Mouse (Mus musculus) CH12.LX (cell line): ENCODE results near the gene Fancc. TPM values are rescaled to one million over a fixed set of nuclear protein-coding genes. Genes with fewer than 3 reads are reported as not detected.

Source experiments
- DNase-seq: peaks from one replicate; pipeline ENCODE4 v3.0.0-alpha.2; 2013; ENCODE audit errors: extremely low read depth
- H3K27ac ChIP-seq: 2 replicates; pipeline ENCODE4 v1.5.1; 2012; ENCODE audit warnings: low read depth, mild to moderate bottlenecking, control low read depth, moderate library complexity; ENCODE audit not compliant: insufficient read depth
- H3K27me3 ChIP-seq: replicated peaks from 2 replicates; pipeline ENCODE3; 2012; ENCODE audit warnings: inconsistent platforms
- H3K36me3 ChIP-seq, 2 experiments: replicated peaks in 1 of 2; 2 replicates each; pipeline versions ENCODE3 to v1.6.1; 2012; ENCODE audit warnings: inconsistent platforms in 1 of 2, low read length in 1 of 2, mild to moderate bottlenecking in 1 of 2, mixed read lengths in 1 of 2, moderate library complexity in 1 of 2; ENCODE audit not compliant: control insufficient read depth in 1 of 2, insufficient read depth in 1 of 2
- H3K4me1 ChIP-seq, 2 experiments: 2 replicates each; pipeline ENCODE4 v1.6.1; 2012; ENCODE audit warnings: inconsistent platforms in 1 of 2, moderate library complexity in 1 of 2; ENCODE audit not compliant: insufficient read depth in 2 of 2, control insufficient read depth in 1 of 2
- H3K4me2 ChIP-seq: 2 replicates; pipeline ENCODE4 v1.6.1; 2012; ENCODE audit warnings: low read depth, mild to moderate bottlenecking, control low read depth; ENCODE audit not compliant: poor library complexity, insufficient read depth, severe bottlenecking
- H3K4me3 ChIP-seq, 3 experiments: fragments of 150-350 bp in 1 of 3; sonication (generic) in 1 of 3; replicated peaks in 1 of 3; 2 replicates each; pipeline versions ENCODE3 to v1.5.1; 2011 to 2012; ENCODE audit warnings: low read depth in 2 of 3, low read length in 2 of 3, mild to moderate bottlenecking in 2 of 3, moderate library complexity in 2 of 3, control low read depth in 1 of 3, improper control_type of control experiment in 1 of 3, inconsistent platforms in 1 of 3, mixed read lengths in 1 of 3; ENCODE audit not compliant: poor library complexity in 1 of 3
- H3K79me2 ChIP-seq: replicated peaks from 2 replicates; pipeline ENCODE4 v1.6.1; 2012; ENCODE audit warnings: mild to moderate bottlenecking, moderate library complexity; ENCODE audit not compliant: control insufficient read depth, poor library complexity, insufficient read depth, severe bottlenecking; ENCODE audit errors: extremely low read depth
- H3K9ac ChIP-seq: 2 replicates; pipeline ENCODE4 v1.6.1; 2012; ENCODE audit warnings: low read depth, mild to moderate bottlenecking, control low read depth, moderate library complexity; ENCODE audit not compliant: insufficient read depth
- H3K9me3 ChIP-seq: replicated peaks from 2 replicates; pipeline ENCODE3; 2012; ENCODE audit warnings: low read length, inconsistent platforms, mixed read lengths
- CHD1 ChIP-seq: IDR thresholded peaks from 2 replicates; pipeline ENCODE4 v1.6.1; 2012; ENCODE audit warnings: low read depth, low read length, improper control_type of control experiment, inconsistent platforms
- ELF1 ChIP-seq: IDR thresholded peaks from 2 replicates; pipeline ENCODE4 v1.6.1; 2014; ENCODE audit warnings: low read depth, mild to moderate bottlenecking, inconsistent platforms, low read length, improper control_type of control experiment
- EP300 ChIP-seq: IDR thresholded peaks from 2 replicates; pipeline ENCODE4 v1.6.1; 2011; ENCODE audit warnings: low read length, improper control_type of control experiment
- ETS1 ChIP-seq: conservative IDR thresholded peaks from 2 replicates; pipeline ENCODE4 v1.6.1; 2012; ENCODE audit warnings: low read depth, mild to moderate bottlenecking, inconsistent platforms, low read length, improper control_type of control experiment, moderate library complexity
- GABPA ChIP-seq: IDR thresholded peaks from 2 replicates; pipeline ENCODE4 v1.6.1; 2012; ENCODE audit warnings: low read depth, low read length, improper control_type of control experiment, inconsistent platforms; ENCODE audit not compliant: insufficient replicate concordance
- HCFC1 ChIP-seq: IDR thresholded peaks from 2 replicates; pipeline ENCODE4 v1.6.1; 2012; ENCODE audit warnings: low read depth, mild to moderate bottlenecking, inconsistent platforms, low read length, improper control_type of control experiment
- IRF4 ChIP-seq: IDR thresholded peaks from 2 replicates; pipeline ENCODE4 v1.6.1; 2014; ENCODE audit warnings: low read depth, mild to moderate bottlenecking, inconsistent platforms, low read length, improper control_type of control experiment
- JUN ChIP-seq: IDR thresholded peaks from 2 replicates; pipeline ENCODE4 v1.6.1; 2011; ENCODE audit warnings: low read depth, mild to moderate bottlenecking, low read length, improper control_type of control experiment, moderate library complexity; ENCODE audit not compliant: insufficient read depth
- JUND ChIP-seq: conservative IDR thresholded peaks from 2 replicates; pipeline ENCODE4 v1.6.1; 2011; ENCODE audit warnings: low read depth, low read length, improper control_type of control experiment
- KAT2A ChIP-seq: IDR thresholded peaks from 2 replicates; pipeline ENCODE4 v1.6.1; 2012; ENCODE audit warnings: low read length, improper control_type of control experiment, inconsistent platforms; ENCODE audit not compliant: insufficient replicate concordance
- MAX ChIP-seq: IDR thresholded peaks from 2 replicates; pipeline ENCODE4 v1.6.1; 2011; ENCODE audit warnings: low read length, improper control_type of control experiment
- MAZ ChIP-seq: IDR thresholded peaks from 2 replicates; pipeline ENCODE4 v1.6.1; 2012; ENCODE audit warnings: low read depth, mild to moderate bottlenecking, inconsistent platforms, low read length, improper control_type of control experiment, moderate library complexity
- MXI1 ChIP-seq: IDR thresholded peaks from 2 replicates; pipeline ENCODE4 v1.6.1; 2011; ENCODE audit warnings: mild to moderate bottlenecking, low read depth, low read length, improper control_type of control experiment
- MYC ChIP-seq: IDR thresholded peaks from 2 replicates; pipeline ENCODE4 v1.6.1; 2011; ENCODE audit warnings: low read depth, mild to moderate bottlenecking, improper control_type of control experiment, low read length
- NELFE ChIP-seq: IDR thresholded peaks from 2 replicates; pipeline ENCODE4 v1.6.1; 2011; ENCODE audit warnings: low read depth, low read length, improper control_type of control experiment
- NRF1 ChIP-seq: IDR thresholded peaks from 2 replicates; pipeline ENCODE4 v1.6.1; 2014; ENCODE audit warnings: low read depth, mild to moderate bottlenecking, inconsistent platforms, low read length, improper control_type of control experiment, moderate library complexity
- PAX5 ChIP-seq: IDR thresholded peaks from 2 replicates; pipeline ENCODE4 v1.6.1; 2012; ENCODE audit warnings: low read length, inconsistent platforms, mixed read lengths
- POLR2AphosphoS2 ChIP-seq: IDR thresholded peaks from 2 replicates; pipeline ENCODE4 v1.6.1; 2011; ENCODE audit warnings: low read depth, low read length, improper control_type of control experiment
- RCOR1 ChIP-seq: conservative IDR thresholded peaks from 2 replicates; pipeline ENCODE4 v1.6.1; 2012; ENCODE audit warnings: low read depth, mild to moderate bottlenecking, inconsistent platforms, low read length, improper control_type of control experiment
- TBP ChIP-seq: conservative IDR thresholded peaks from 2 replicates; pipeline ENCODE4 v1.6.1; 2011; ENCODE audit warnings: low read depth, low read length, improper control_type of control experiment
- ZC3H11A ChIP-seq: IDR thresholded peaks from 2 replicates; pipeline ENCODE4 v1.6.1; 2012; ENCODE audit warnings: low read depth, mild to moderate bottlenecking, inconsistent platforms, low read length, improper control_type of control experiment
- ZNF384 ChIP-seq: IDR thresholded peaks from 2 replicates; pipeline ENCODE4 v1.6.1; 2012; ENCODE audit warnings: low read depth, low read length, improper control_type of control experiment, inconsistent platforms
- dilution Hi-C: fragments of 300-500 bp; cut with MboI; formaldehyde crosslinking; loops from 2 replicates; pipeline ENCODE4 v1.14.3; 2020; ENCODE audit warnings: low sequenced_read_pairs; ENCODE audit not compliant: extremely low pct_unique_long_range_greater_than_20kb, extremely low pct_ligation_motif_present
- in situ Hi-C: fragments of 300-500 bp; cut with MboI; formaldehyde crosslinking; loops from 3 replicates; pipeline ENCODE4 v1.14.3; 2019; ENCODE audit warnings: low sequenced_read_pairs, low pct_ligation_motif_present, low pct_unique_long_range_greater_than_20kb, mixed read lengths
- polyA plus RNA-seq: library from polyadenylated mRNA; unstranded; fragments of >175 nt; gene quantifications from 2 replicates; pipeline ENCODE4 v1.2.1, GENCODE M21; 2012; ENCODE audit warnings: low read depth; ENCODE audit not compliant: insufficient read length
- total RNA-seq, 2 experiments: library from RNA; depleted of rRNA; stranded (reverse); fragments of 300-350 nt in 1 of 2; fragments of >200 nt in 1 of 2; gene quantifications; 2 replicates each; pipeline ENCODE4 v1.2.3; 2012 to 2014

Gene Fancc
- total and polyA plus RNA-seq, 3 experiments: 8.2 to 12.4 (median 8.7) TPM

DNA sequence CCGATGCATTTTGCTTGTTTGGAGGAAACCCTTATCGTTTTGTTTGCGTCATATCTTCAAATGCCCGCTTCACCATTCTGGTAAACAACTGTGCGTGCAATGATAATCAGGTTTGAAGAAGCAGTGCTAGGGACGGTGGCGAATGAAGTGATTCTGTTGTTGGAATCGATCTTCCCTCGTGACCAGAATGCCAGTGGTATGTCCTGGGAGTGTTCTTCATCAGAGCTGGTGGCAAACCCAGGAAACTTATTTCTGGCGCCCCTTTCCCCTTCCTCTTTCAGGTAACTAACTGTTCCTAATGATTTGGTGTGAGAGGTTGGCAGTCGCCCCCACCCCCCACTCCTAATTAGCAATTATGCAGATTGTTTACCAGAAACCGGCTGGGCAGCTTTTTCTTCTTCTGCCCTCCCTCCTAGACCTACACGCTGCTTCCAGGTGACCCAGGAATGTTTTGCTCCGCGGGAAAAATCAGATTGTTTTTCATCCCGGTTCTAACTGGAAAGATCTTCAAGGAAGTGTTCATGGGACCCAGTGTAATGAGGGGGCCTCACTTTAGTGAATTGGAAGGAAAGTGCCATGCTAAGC is 225.0 kb downstream of the Fancc start:
- no peak for TF ChIP-seq NRF1
- TF ChIP-seq ETS1: no peak
- TF ChIP-seq TBP: no peak
- TF ChIP-seq MAZ: no peak
- TF ChIP-seq ELF1: no peak
- TF ChIP-seq RCOR1: no peak
- no peak for TF ChIP-seq CHD1
- TF ChIP-seq MAX: no peak
- no peak for TF ChIP-seq EP300
- TF ChIP-seq KAT2A: no peak
- TF ChIP-seq JUND: no peak
- no peak for TF ChIP-seq PAX5
- no peak for TF ChIP-seq JUN
- no peak for TF ChIP-seq ZC3H11A
- TF ChIP-seq GABPA: no peak
- TF ChIP-seq NELFE: no peak
- no peak for TF ChIP-seq IRF4
- no peak for TF ChIP-seq MYC
- no peak for TF ChIP-seq HCFC1
- no peak overlapping the region for H3K9ac ChIP-seq
- no peaks in the 10 kb centered on the region for H3K9me3 ChIP-seq
- dilution Hi-C loops: no loop called here
- H3K79me2 ChIP-seq: 0 out of 2 replicates have a peak, but pooled peaks cover 6% of the 10 kb centered on the region
- no peak for DNase-seq
- H3K36me3 ChIP-seq: peaks cover 0 to 40% of the 10 kb centered on the region in 2 experiments
- in situ Hi-C loops: no loop called here
- H3K4me2 ChIP-seq: no peak overlapping the region
- no peak overlapping the region for H3K4me3 ChIP-seq
- H3K27ac ChIP-seq: no peak overlapping the region
- no peaks in the 10 kb centered on the region for H3K27me3 ChIP-seq
- peaks cover 3 to 22% of the 10 kb centered on the region in 2 experiments; a peak in 3 of 4 replicates for H3K4me1 ChIP-seq

DNA sequence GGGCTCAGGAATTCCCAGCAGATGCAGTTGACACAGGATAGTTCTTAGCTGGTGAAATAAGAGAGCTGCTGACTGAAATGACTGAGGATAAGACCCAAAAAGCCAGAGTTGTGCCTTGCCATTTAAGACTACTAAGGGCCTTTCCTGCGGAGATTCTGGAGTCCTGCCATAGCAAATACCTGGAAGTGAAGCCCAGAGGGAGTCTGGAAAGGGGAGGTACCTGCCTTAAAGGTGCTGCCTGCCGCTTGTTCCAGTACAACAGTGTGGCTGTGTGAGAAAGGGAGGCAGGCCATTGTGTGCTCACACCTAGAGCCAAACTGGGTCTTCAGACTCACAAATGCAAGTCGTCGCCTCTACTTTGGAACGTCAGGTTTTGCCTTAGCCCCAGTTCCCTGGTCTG is 226.9 kb downstream of the Fancc start:
- in situ Hi-C loops: no loop called here
- Histone ChIP-seq H3K27ac (no peak overlapping the region), H3K4me3 (no peak overlapping the region), H3K27me3 (no peaks in the 10 kb centered on the region), H3K4me1 (peaks cover 3 to 24% of the 10 kb centered on the region in 2 experiments; a peak in 2 of 4 replicates), H3K9me3 (no peaks in the 10 kb centered on the region), H3K9ac (no peak overlapping the region), H3K79me2 (0 out of 2 replicates have a peak, but pooled peaks cover 6% of the 10 kb centered on the region), H3K36me3 (peaks cover 0 to 47% of the 10 kb centered on the region in 2 experiments), H3K4me2 (no peak overlapping the region)
- DNase-seq: no peak
- TF ChIP-seq ZNF384 (no peak), MXI1 (no peak), MAZ (no peak), POLR2AphosphoS2 (no peak)
- dilution Hi-C loops: no loop called here
